Mouse (Mus musculus) T-helper 2 cell (primary cell): Measurements from ENCODE around the gene Kng1.
"Not testable (repeated sequence)": the region's sequence is repeated elsewhere in the genome, so short reads cannot be mapped to it uniquely, and the experiment has no call there.

ENCODE experiments used
- in situ Hi-C: fragments of 300-600 bp; cut with MboI, MseI; formaldehyde crosslinking; loops from one replicate; pipeline ENCODE4 v1.15.1; 2025; ENCODE audit warnings: high pct_unique_total_duplicates

Gene Kng1

GRCm38 (mm10) chr16:23093321-23093953, 35.8 kb downstream of the Kng1 start:
- in situ Hi-C loops = loop anchor here (5.0 kb wide), 1 partner anchor 44 kb away; no protein-coding TSS in a partner anchor

DNA sequence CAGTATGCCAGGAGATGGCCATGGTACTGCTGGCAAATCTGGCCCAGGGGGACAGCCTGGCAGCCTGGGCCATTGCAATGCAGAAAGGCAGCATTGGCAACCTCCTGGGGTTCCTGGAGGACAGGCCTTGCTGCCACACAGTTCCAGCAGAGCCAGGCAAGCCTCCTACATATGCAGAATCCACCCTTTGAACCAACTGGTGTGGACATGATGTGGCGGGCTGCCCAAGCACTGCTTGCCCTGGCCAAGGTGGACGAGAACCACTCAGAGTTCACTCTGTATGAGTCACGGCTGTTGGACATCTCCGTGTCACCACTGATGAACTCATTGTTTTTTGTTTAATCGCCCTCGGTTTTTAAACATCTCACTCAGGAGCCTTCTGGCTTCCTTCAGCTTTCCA, 36.5 kb downstream of the Kng1 start:
- in situ Hi-C loops = loop anchor here (5.0 kb wide), 1 partner anchor 43 kb away; no protein-coding TSS in a partner anchor

- in situ Hi-C loops = not testable (repeated sequence)
Measured at GRCm38 (mm10) chr16:23095581-23095980, 37.9 kb downstream of the Kng1 start.

DNA sequence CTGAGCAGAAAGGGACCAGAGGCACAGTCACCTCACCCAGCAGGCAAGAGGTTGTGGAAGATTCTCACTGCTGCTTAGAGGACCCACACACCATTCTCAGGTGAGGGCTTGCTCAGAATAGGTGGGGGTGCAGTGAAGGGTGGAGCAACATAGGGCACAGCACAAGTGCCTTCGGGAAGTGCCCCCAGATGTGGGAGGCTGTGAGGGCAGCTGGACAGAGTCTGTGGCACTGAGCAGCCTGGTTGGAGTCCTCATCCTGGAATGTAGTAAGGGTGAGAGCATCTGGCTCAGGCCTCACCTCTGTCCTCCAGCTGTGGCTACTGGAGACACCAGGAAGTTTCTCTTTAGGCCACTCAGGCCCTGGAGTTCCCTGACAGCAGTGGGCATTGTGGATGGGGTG, 39.2 kb downstream of the Kng1 start:
- in situ Hi-C loops = not testable (repeated sequence)

GRCm38 (mm10) chr16:23097290-23098104, 39.8 kb downstream of the Kng1 start:
- in situ Hi-C loops = not testable (repeated sequence)

GRCm38 (mm10) chr16:23098105-23098452, 40.4 kb downstream of the Kng1 start:
- in situ Hi-C loops = not testable (repeated sequence)

- in situ Hi-C loops = loop anchor here (25.0 kb wide), 1 partner anchor 837 kb away; the partner anchor contains the start of gene Tra2b
Measured at GRCm38 (mm10) chr16:23099632-23100031, 42.0 kb downstream of the Kng1 start.

- in situ Hi-C loops = loop anchor here (25.0 kb wide), 1 partner anchor 838 kb away; the partner anchor contains the start of gene Tra2b
Measured at GRCm38 (mm10) chr16:23100099-23100575, 42.5 kb downstream of the Kng1 start.

DNA sequence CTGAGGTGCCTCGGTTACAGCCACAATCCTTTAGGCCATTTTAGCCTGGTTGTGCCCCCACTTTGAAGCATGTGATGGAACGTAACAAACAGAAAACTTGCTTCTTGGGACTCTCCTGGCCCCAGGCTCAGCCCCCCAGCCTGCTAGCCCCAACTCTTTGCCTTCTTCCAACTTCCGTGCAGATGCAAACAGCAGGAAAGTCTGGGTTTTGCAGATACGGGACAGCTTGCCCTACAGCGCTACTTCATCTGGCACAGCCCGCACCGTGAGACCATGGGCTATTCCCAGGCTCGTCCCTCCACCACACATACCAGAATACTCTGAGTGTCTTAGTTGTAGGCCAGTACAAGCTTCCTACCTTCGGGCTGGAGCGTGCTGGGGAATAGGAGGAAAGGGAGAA, 42.9 kb downstream of the Kng1 start:
- in situ Hi-C loops = loop anchor here (25.0 kb wide), 1 partner anchor 838 kb away; the partner anchor contains the start of gene Tra2b

DNA sequence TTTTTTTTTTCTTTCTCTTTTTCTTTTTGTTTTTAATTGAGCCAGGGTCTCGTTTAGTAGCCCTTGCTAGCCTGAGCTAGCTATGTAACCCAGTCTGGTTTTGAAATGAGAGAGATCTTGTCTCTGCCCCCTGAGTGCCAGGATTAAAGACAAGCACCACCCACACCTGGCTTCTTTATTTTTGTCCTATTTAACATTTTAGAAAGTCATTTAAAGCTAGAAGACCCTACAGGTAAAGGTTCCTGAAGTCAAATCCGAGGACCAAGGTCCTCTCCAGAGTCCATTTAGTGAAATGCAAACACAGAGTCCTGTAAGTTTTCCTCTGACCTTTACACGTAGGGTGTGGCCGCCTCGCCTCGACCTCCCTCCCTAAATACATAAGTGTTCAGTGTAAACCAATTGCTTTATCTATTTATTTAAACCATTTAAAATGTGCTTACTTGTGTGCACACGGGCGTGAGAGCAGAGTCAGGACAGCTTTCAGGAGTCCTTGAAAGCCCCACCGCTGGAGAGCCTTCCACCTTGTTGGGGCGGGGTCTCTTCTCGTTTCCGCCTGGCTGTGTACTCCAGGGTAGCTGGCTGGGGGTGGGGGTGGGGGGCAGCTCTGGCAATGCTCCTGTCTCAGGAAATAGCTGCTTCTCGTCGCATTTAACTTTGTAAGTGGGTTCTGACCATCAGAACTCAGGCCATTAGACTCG, 44.8 kb downstream of the Kng1 start:
- in situ Hi-C loops = loop anchor here (25.0 kb wide), 1 partner anchor 840 kb away; the partner anchor contains the start of gene Tra2b

DNA sequence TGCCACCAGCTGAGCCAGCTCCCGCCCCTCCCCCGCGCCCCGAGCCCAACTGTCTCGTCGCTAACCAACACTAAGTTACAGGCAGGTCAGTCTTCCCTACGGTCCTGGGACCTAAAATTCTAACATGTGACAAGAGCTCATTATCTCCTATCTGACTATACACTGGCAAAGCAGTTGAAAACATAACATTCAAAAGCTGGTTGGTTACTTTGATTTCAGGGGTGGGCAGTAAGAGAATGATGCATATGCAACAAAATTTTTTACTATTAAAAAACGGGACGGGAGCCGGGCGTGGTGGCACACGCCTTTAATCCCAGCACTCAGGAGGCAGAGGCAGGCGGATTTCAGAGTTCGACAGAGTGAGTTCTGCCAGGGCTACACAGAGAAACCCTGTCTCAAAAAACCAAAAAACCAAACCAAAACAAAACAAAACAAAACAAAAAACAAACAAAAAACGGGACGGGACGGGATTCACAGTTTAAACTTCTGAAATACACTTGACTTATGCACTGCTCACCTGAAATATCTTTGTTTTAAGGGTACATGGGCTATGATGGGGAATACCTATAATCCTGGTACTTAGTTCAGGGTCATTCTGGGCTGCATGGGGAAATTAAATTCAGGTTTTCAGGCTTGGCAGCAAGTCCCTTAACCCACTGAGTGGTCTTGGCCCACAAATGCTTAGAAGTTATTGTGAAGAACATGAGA, 45.5 kb downstream of the Kng1 start:
- in situ Hi-C loops = loop anchor here (25.0 kb wide), 1 partner anchor 841 kb away; the partner anchor contains the start of gene Tra2b

- in situ Hi-C loops = loop anchor here (25.0 kb wide), 1 partner anchor 842 kb away; the partner anchor contains the start of gene Tra2b
Measured at GRCm38 (mm10) chr16:23103841-23104240, 46.2 kb downstream of the Kng1 start.

DNA sequence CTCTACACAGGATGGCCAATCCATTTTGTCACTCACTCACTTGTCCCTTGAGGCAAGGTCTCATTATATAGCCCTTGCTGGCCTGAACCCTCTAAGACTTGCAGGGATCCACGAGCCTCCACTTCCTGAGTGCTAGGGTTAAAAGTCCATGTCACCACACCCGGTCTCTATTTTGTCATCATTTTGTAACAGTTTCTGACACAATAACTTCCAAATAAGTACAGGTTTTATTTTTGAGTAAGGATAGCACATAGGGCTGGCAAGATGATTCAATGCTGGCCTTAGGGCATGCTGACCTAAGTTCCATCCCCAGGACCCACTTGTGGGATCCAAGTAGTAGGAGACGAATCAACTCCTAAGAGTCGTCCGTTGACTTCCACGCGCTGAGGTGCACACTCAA, 48.5 kb downstream of the Kng1 start:
- in situ Hi-C loops = loop anchor here (25.0 kb wide), 1 partner anchor 844 kb away; the partner anchor contains the start of gene Tra2b

- in situ Hi-C loops = loop anchor here (25.0 kb wide), 1 partner anchor 845 kb away; the partner anchor contains the start of gene Tra2b
Measured at GRCm38 (mm10) chr16:23107231-23107942, 49.7 kb downstream of the Kng1 start, which contains the start of gene Eif4a2. Gene Eif4a2 (plus strand): TSS chr16:23107444.

DNA sequence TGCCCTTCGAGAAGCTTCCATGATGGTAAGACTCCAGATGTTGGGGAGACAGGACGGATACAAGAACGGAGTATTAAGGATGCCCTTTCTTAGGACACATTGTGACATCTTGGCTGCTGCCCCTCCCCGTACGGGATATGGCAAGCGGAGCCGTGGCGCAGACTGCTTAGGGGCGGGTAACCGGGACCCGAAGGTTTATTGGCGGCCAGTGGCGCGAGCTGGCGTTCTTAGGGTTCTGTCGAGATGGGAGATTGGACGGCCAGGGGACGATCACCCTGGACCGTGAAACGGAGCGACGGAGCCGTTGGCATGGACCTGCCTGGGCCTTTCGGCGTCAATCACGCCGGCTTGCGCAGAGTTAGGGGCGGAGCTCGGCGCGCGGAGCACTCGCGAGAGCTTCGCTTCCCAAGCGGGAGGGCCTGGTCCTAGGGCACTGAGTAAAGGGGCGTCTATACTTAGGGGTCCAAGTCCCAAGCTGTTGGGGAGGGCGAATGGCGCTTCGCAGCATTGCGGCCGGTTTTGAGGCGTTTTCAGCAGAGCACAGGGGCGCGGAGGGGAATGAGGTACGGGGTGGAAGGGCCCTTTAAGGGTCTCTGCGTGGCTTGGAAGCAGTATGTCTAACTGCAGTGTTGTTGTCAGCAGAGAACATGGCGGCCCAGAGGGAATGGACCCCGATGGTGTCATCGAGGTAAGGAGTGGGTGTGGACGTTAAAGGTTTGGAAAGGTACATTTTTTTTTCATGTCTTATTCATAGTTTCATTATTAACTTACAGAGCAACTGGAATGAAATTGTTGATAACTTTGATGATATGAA, 50.5 kb downstream of the Kng1 start:
- in situ Hi-C loops = loop anchor here (25.0 kb wide), 1 partner anchor 846 kb away; the partner anchor contains the start of gene Tra2b

DNA sequence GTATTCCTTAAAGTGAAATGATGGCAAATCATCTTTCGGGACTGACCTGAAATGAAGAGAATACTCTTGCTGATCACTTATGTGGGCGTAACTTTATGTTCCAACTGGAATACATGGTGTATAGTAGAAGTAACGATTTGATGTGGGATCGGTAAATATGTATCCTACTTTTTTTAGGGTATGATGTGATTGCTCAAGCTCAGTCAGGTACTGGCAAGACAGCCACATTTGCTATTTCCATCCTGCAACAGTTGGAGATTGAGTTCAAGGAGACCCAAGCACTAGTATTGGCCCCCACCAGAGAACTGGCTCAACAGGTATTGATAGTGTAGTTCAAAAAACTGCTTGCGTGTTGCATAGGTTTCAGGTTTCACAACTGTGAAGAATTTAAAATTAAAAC, 51.3 kb downstream of the Kng1 start:
- in situ Hi-C loops = loop anchor here (25.0 kb wide), 1 partner anchor 847 kb away; the partner anchor contains the start of gene Tra2b

- in situ Hi-C loops = loop anchor here (5.0 to 25.0 kb wide), 2 partner anchors 63 to 847 kb away; partner anchors contain the start of gene Tra2b
Measured at GRCm38 (mm10) chr16:23109350-23110280, 52.0 kb downstream of the Kng1 start.

- in situ Hi-C loops = loop anchor here (5.0 to 25.0 kb wide), 2 partner anchors 60 to 850 kb away; partner anchors contain the start of gene Tra2b
Measured at GRCm38 (mm10) chr16:23112348-23112747, 54.7 kb downstream of the Kng1 start.
